Mouse (Mus musculus) forebrain, embryonic 11.5 days (tissue): Measurements from ENCODE around the gene Tenm2. TPM values are rescaled to one million over a fixed set of nuclear protein-coding genes. Genes with fewer than 3 reads are reported as not detected.
A peak's percentile ranks its signal among the peaks of the same experiment; 100 is the strongest.

Source experiments
- ATAC-seq: fragments of 200-750 bp; cut with Nextera tagmentation; replicated peaks from 2 replicates; pipeline ENCODE4 v1.8.0; 2017; ENCODE audit warnings: moderate TSS enrichment; ENCODE audit not compliant: low FRiP score
- DNase-seq: peaks from one replicate; pipeline ENCODE4 v3.0.0-alpha.2; 2017; ENCODE audit warnings: low spot score
- H3K27ac ChIP-seq: fragments of 300-500 bp; sonication (generic); 2 replicates; pipeline ENCODE4 v1.5.1; 2014; ENCODE audit warnings: low read depth, low read length
- H3K27me3 ChIP-seq: fragments of 300-500 bp; sonication (generic); 2 replicates; pipeline ENCODE4 v1.6.1; 2014; ENCODE audit warnings: mild to moderate bottlenecking, low read length, mixed read lengths; ENCODE audit not compliant: control insufficient read depth, insufficient read depth
- H3K36me3 ChIP-seq: fragments of 300-500 bp; sonication (generic); 2 replicates; pipeline ENCODE4 v1.6.1; 2014; ENCODE audit warnings: mild to moderate bottlenecking, low read length, moderate library complexity, mixed read lengths; ENCODE audit not compliant: control insufficient read depth, insufficient read depth
- H3K4me1 ChIP-seq: fragments of 300-500 bp; sonication (generic); replicated peaks from 2 replicates; pipeline ENCODE4 v1.6.1; 2014; ENCODE audit warnings: low read length, mixed read lengths; ENCODE audit not compliant: control insufficient read depth, insufficient read depth
- H3K4me2 ChIP-seq: fragments of 300-500 bp; sonication (generic); 2 replicates; pipeline ENCODE4 v1.6.1; 2014; ENCODE audit warnings: low read depth, mild to moderate bottlenecking, low read length, moderate library complexity, mixed read lengths; ENCODE audit not compliant: severe bottlenecking
- H3K4me3 ChIP-seq: fragments of 300-500 bp; sonication (generic); 2 replicates; pipeline ENCODE4 v1.5.1; 2014; ENCODE audit warnings: low read depth, low read length
- H3K9ac ChIP-seq: fragments of 300-500 bp; sonication (generic); 2 replicates; pipeline ENCODE4 v1.6.1; 2014; ENCODE audit warnings: low read length
- H3K9me3 ChIP-seq: fragments of 300-500 bp; sonication (generic); 2 replicates; pipeline ENCODE4 v1.6.1; 2016; ENCODE audit warnings: low read length, mixed read lengths; ENCODE audit not compliant: control insufficient read depth
- WGBS: fragments of 180-500 bp; shearing (Covaris S2); extraction: QIAGEN DNeasy Blood & Tissue Kit; methylation state at CpG from one replicate; pipeline ENCODE4 v1.1.7; 2014; 5-methylcytosine and 5-hydroxymethylcytosine counted together
- polyA plus RNA-seq: library from polyadenylated mRNA; unstranded; fragments of >200 nt; fragmentation: Nextera tagmentation; extraction: Ambion mirVana; gene quantifications from 2 replicates; pipeline ENCODE4 v1.2.1, GENCODE M21; 2014

The Tenm2 gene
- polyA plus RNA-seq, 1 experiment from 2014 or later, result 3.8 TPM

DNA sequence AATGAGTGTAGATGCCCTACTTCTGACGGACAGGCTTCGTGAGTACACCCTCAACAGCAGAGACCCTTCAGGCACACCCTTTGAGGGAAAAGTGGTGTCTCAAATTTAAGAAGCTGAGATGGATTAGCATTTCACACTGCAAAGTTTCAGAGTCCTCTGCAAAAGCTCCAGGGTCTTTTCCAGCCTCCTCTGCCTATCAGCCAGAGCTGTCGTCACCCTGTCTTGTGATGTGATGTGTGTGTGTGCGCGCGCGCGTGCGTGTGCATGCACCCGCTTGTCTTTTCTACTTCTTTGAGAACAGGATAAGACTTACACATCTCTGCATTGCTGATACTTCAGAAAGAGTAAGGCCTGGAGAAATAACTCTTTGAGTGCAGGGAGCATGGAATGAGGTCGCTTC is 1179.2 kb downstream of the Tenm2 start:
- 88% methylated on average over 11 of the region's 11 CpGs for WGBS
- H3K4me1 ChIP-seq, result peaks cover 14% of the 10 kb centered on the region

DNA sequence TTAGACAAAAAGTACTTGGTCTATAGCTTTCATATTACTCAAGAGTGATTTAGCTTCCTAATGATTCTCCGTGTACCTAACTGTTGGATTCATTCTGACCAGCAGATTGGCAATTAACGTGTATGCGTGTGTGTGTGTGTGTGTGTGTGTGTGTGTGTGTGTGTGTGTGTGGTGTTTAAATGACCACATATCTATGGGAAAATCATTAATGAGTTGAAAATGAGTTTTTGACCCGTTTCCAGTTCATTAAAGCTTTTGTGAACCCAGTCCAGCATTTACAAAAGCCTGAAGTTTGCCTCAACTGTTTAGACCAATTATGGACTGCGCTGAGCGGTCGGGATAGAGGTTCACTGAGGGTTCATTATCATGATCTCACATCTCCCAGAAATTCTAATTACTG is 1181.4 kb downstream of the Tenm2 start:
- Histone ChIP-seq H3K4me2 (no peak overlapping the region; the same call in 1 of the 2 replicates), H3K27me3 (peaks cover 7% of the 10 kb centered on the region; the same call in 1 of the 2 replicates)
- DNase-seq, result peak; percentile 83

More for the DNA sequence above, 1179.2 kb downstream of the Tenm2 start:
- DNase-seq, result no peak
- Histone ChIP-seq H3K4me3 (no peak overlapping the region), H3K27ac (no peak overlapping the region), H3K4me2 (no peak overlapping the region), H3K36me3 (no peaks in the 10 kb centered on the region), H3K9me3 (no peaks in the 10 kb centered on the region), H3K9ac (no peak overlapping the region), H3K27me3 (peaks cover 7% of the 10 kb centered on the region; the same call in 1 of the 2 replicates)
- no peak for ATAC-seq

DNA sequence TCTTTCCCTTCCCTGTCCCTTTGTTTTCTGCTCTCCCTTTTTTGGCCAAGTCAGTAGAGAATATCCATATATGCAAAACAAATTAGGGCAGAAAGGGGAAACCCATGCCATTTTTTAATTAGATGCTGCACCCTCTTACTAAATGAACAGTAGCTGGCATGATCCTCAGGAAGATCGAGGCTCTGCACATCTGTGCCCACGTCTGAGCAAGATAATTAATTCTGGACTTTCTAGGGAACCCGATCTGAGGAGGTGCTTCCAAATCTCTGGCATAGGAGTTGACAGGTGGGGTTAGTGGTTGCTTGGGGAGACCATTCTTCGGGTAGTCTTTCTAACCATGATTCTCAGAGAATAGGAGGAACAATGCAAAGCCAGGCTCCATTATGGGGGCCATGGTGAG is 1182.3 kb downstream of the Tenm2 start:
- peaks cover 5% of the 10 kb centered on the region; the same call in 1 of the 2 replicates for H3K27me3 ChIP-seq
- H3K4me2 ChIP-seq, result no peak overlapping the region
- no peak overlapping the region for H3K9ac ChIP-seq
- DNase-seq (no peak), ATAC-seq (no peak)
- WGBS, result 35% methylated on average over 4 of the region's 4 CpGs
- H3K27ac ChIP-seq, result 0 out of 2 replicates have a peak overlapping the region, but pooled peaks have one; percentile 47
- no peaks in the 10 kb centered on the region for H3K9me3 ChIP-seq
- no peaks in the 10 kb centered on the region for H3K36me3 ChIP-seq
- H3K4me1 ChIP-seq, result peaks cover 12% of the 10 kb centered on the region
- no peak overlapping the region for H3K4me3 ChIP-seq

More for the DNA sequence above, 1181.4 kb downstream of the Tenm2 start:
- H3K36me3 ChIP-seq, result no peaks in the 10 kb centered on the region
- H3K9me3 ChIP-seq, result no peaks in the 10 kb centered on the region
- peaks cover 13% of the 10 kb centered on the region for H3K4me1 ChIP-seq
- no peak overlapping the region for H3K4me3 ChIP-seq
- ATAC-seq, result peak; percentile 86
- no peak overlapping the region for H3K27ac ChIP-seq
- no peak overlapping the region for H3K9ac ChIP-seq
- 19% methylated on average over 7 of the region's 7 CpGs for WGBS

DNA sequence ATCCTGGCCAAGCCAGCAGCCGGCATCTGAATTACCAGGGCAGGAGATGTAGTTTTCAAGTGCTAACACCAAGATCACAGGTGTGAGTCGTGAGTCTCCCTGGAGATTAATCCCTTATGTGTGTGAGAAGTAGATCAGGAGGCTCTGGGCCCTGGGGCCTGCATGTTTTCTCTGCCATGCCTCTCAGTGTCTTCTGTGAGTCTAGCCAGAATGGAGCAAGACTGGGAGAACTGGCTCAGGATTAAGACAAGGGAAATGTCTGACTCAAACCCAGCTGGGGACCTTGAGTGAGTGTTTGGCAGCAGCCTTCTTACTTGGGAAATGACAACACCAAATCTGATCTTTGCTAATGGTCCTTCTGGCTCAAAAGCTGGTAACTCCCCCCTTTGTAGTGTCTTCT is 1183.2 kb downstream of the Tenm2 start:
- ATAC-seq, result no peak
- H3K4me3 ChIP-seq, result no peak overlapping the region
- no peaks in the 10 kb centered on the region for H3K36me3 ChIP-seq
- H3K9me3 ChIP-seq, result no peaks in the 10 kb centered on the region
- H3K4me1 ChIP-seq, result peaks cover 12% of the 10 kb centered on the region
- 56% methylated on average over 2 of the region's 2 CpGs for WGBS
- H3K4me2 ChIP-seq, result no peak overlapping the region
- peaks cover 5% of the 10 kb centered on the region; the same call in 1 of the 2 replicates for H3K27me3 ChIP-seq
- no peak overlapping the region for H3K27ac ChIP-seq
- no peak overlapping the region for H3K9ac ChIP-seq
- no peak for DNase-seq

DNA sequence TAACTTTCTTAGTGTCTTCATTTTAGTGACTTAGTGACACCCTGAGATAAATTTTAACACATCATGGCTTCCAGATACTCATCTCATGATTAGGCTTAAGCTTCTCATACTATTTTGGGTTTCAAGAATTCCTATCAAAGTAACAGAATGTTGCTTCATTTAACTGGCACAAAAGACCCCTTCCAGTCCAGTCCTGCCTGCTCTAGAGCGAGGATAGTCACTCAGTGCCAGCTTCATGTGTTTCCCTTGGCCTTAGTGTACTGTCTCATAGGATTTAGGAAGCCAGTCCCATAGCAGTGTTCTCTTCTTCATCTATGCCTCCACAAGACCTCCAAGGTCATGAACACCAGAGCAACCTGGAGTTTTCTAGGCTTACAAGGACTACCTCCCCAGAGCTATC is 1183.7 kb downstream of the Tenm2 start:
- H3K36me3 ChIP-seq, result no peaks in the 10 kb centered on the region
- H3K4me3 ChIP-seq, result no peak overlapping the region
- 83% methylated on average over 1 of the region's 1 CpGs for WGBS
- H3K9me3 ChIP-seq, result no peaks in the 10 kb centered on the region
- no peak overlapping the region for H3K27ac ChIP-seq
- DNase-seq (no peak), ATAC-seq (no peak)
- H3K4me1 ChIP-seq, result peaks cover 12% of the 10 kb centered on the region
- H3K27me3 ChIP-seq, result peaks cover 5% of the 10 kb centered on the region; the same call in 1 of the 2 replicates
- H3K4me2 ChIP-seq, result no peak overlapping the region
- H3K9ac ChIP-seq, result no peak overlapping the region

DNA sequence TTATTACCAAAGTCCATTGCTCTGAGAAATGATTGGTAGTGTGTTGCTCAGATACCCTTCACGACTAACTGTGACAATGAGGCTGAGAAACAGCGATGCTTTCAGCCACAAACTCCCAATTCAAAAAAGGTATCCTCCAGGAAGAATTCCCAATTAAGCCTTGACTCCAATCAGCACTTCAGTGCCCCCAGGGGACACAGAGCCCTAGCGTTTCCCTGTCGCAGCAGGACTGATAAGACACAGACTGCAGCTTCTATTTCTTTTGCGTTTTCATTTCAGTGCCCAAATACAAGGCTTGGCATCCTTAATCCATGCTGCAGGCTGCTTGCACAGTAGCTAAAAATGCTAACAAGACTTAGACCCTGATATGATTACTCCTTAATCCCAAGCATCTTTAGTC is 1186.2 kb downstream of the Tenm2 start:
- 5% methylated on average over 5 of the region's 5 CpGs for WGBS
- no peaks in the 10 kb centered on the region; the same call in 1 of the 2 replicates for H3K27me3 ChIP-seq

DNA sequence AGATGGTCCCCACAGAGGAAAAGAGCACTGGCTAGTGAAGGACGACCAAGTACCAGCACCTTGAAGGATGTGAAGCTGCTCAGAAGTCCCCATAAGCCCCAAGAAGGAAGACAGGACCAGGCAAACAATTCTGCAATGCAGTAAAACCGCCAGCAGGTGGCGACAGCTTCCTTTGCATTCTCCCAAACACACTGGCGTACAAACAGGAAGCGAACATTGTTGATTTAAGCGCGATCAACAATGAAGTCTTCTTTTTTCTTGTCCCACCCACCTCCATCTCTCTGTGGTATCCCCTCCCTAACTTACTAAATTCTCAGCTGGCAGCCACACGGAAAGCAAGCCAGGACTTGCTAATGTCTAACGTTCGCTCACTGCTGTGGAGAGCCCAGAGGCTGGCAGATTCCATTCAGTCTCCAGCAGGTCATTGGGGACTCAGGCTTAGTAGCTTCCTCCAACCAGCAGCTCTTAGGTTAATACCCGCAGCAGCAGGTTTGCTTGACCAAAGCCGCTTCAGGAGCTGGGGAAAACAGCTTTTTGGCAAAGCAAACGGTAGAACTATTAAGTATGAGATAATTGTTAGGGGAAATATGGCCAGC is 1190.0 kb downstream of the Tenm2 start:
- no peaks in the 10 kb centered on the region for H3K36me3 ChIP-seq
- H3K27me3 ChIP-seq, result no peaks in the 10 kb centered on the region; the same call in 1 of the 2 replicates
- peak; percentile 68 for ATAC-seq
- peak overlapping the region; percentile 23; the same call in 1 of the 2 replicates for H3K4me3 ChIP-seq
- WGBS, result under 1% methylated on average over 13 of the region's 13 CpGs
- DNase-seq, result peak; percentile 88
- H3K4me2 ChIP-seq, result peak overlapping the region; percentile 51
- H3K9ac ChIP-seq, result peak overlapping the region; percentile 30; the same call in 1 of the 2 replicates
- H3K4me1 ChIP-seq, result peaks cover 2% of the 10 kb centered on the region; the same call in 1 of the 2 replicates
- H3K9me3 ChIP-seq, result no peaks in the 10 kb centered on the region
- H3K27ac ChIP-seq, result no peak overlapping the region

More for the DNA sequence above, 1186.2 kb downstream of the Tenm2 start:
- H3K9ac ChIP-seq, result no peak overlapping the region
- H3K36me3 ChIP-seq, result no peaks in the 10 kb centered on the region
- ATAC-seq (no peak), DNase-seq (no peak)
- H3K9me3 ChIP-seq, result no peaks in the 10 kb centered on the region
- no peak overlapping the region for H3K27ac ChIP-seq
- no peak overlapping the region for H3K4me2 ChIP-seq
- peaks cover 8% of the 10 kb centered on the region; the same call in 1 of the 2 replicates for H3K4me1 ChIP-seq
- H3K4me3 ChIP-seq, result no peak overlapping the region

DNA sequence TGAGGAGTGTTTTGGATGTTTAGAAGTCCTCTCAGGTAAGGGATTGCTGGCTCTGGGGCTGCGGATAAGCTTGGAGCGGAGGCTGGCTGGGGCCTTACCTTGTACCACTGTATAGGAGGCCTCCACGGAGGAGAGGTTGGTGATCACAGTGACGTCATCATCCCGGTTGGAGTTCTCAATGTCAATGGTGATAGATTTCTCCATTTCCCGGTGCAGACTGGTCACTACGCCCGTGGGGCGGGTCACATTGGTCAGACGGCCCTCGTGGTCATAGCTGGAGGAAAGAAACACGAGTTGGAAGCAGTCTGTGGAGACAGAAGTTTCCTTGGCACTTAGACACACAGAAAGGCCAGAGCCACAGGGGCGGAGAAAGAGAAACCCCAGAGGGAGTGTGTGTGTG is 1194.4 kb downstream of the Tenm2 start:
- Histone ChIP-seq H3K36me3 (no peaks in the 10 kb centered on the region), H3K9me3 (no peaks in the 10 kb centered on the region), H3K27ac (no peak overlapping the region), H3K4me1 (0 out of 2 replicates have a peak, but pooled peaks cover 2% of the 10 kb centered on the region), H3K27me3 (no peaks in the 10 kb centered on the region; the same call in 1 of the 2 replicates), H3K4me2 (no peak overlapping the region), H3K4me3 (no peak overlapping the region), H3K9ac (no peak overlapping the region)
- WGBS, result 89% methylated on average over 13 of the region's 13 CpGs
- no peak for ATAC-seq
- no peak for DNase-seq
